Mouse (Mus musculus) CH12.LX (cell line): Measurements from ENCODE around the gene Olfr12.

Source experiments
- RAD21 ChIP-seq: IDR thresholded peaks from 2 replicates; pipeline ENCODE4 v1.6.1; 2011; ENCODE audit warnings: low read depth, mild to moderate bottlenecking, low read length, improper control_type of control experiment, moderate library complexity
- TCF12 ChIP-seq: IDR thresholded peaks from 2 replicates; pipeline ENCODE4 v1.6.1; 2014; ENCODE audit warnings: low read depth, mild to moderate bottlenecking, inconsistent platforms, low read length, improper control_type of control experiment

DNA sequence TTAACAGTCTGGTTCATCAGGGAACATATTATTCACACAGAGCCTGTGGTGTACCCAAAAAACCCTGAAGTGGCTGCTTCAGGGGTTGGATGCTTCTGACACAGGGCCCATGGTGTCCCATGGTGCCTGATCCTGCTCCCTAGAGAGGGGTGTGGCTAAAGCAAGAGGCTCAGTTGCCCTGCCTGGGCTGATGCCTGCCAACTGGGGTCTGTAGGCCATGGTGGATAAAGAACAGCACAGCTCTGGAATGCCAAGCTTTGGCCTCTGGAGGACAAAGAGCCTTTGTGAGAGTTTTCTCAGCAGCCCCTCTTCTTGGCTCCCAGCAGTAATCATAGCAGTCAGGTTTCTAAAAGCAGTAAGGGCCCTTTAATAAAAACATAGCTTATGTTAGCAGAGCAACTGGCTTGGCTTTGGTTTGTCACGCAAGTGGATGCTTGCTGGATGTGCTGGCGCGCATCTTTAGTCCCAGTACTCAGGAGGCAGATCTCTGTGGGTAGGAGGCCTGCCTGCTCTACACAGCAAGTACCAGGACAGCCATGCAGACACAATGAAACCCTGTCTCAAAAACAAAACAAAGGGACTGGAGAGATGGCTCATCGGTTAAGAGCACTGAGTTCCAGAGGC, 17.5 kb downstream of the Olfr12 start:
- TF ChIP-seq TCF12 = no peak
- TF ChIP-seq RAD21 = no peak
